Mouse (Mus musculus) midbrain, postnatal 0 days (tissue): ENCODE measurements around the gene Cbx4. TPM values are rescaled to one million over a fixed set of nuclear protein-coding genes. Genes with fewer than 3 reads are reported as not detected.

Source experiments
- ATAC-seq: fragments of 200-750 bp; cut with Nextera tagmentation; 2 replicates; pipeline ENCODE4 v1.8.0; 2017; ENCODE audit warnings: moderate number of reproducible peaks, mild to moderate bottlenecking, moderate TSS enrichment, moderate library complexity; ENCODE audit not compliant: low FRiP score
- DNase-seq: peaks from one replicate; pipeline ENCODE4 v3.0.0-alpha.2; 2015; ENCODE audit warnings: low spot score
- H3K27ac ChIP-seq: fragments of 300-500 bp; sonication (generic); 2 replicates; pipeline ENCODE4 v1.5.1; 2014; ENCODE audit warnings: low read depth, mild to moderate bottlenecking, low read length, mixed read lengths
- H3K27me3 ChIP-seq: fragments of 300-500 bp; sonication (generic); 2 replicates; pipeline ENCODE4 v1.6.1; 2014; ENCODE audit warnings: low read length, control low read depth, mixed read lengths; ENCODE audit not compliant: insufficient read depth
- H3K36me3 ChIP-seq: fragments of 300-500 bp; sonication (generic); 2 replicates; pipeline ENCODE4 v1.6.1; 2014; ENCODE audit warnings: low read length, control low read depth, mixed read lengths; ENCODE audit not compliant: insufficient read depth
- H3K4me1 ChIP-seq: fragments of 300-500 bp; sonication (generic); 2 replicates; pipeline ENCODE4 v1.6.1; 2014; ENCODE audit warnings: mild to moderate bottlenecking, control low read depth, antibody characterized with exemption, low read length, mixed read lengths; ENCODE audit not compliant: insufficient read depth
- H3K4me2 ChIP-seq: fragments of 300-500 bp; sonication (generic); 2 replicates; pipeline ENCODE4 v1.6.1; 2014; ENCODE audit warnings: low read depth, mild to moderate bottlenecking, low read length, mixed read lengths; ENCODE audit not compliant: poor library complexity, severe bottlenecking
- H3K4me3 ChIP-seq: fragments of 300-500 bp; sonication (generic); 2 replicates; pipeline ENCODE4 v1.5.1; 2014; ENCODE audit warnings: low read depth, mild to moderate bottlenecking, low read length, moderate library complexity
- H3K9ac ChIP-seq: fragments of 300-500 bp; sonication (generic); replicated peaks from 2 replicates; pipeline ENCODE4 v1.6.1; 2014; ENCODE audit warnings: mild to moderate bottlenecking, low read length, moderate library complexity, mixed read lengths; ENCODE audit not compliant: poor library complexity, severe bottlenecking
- H3K9me3 ChIP-seq: fragments of 300-500 bp; sonication (generic); 2 replicates; pipeline ENCODE4 v1.6.1; 2016; ENCODE audit warnings: low read length, control low read depth
- CTCF ChIP-seq: IDR thresholded peaks from 2 replicates; pipeline ENCODE4 v1.5.1; 2016; ENCODE audit warnings: antibody characterized with exemption, mild to moderate bottlenecking
- WGBS: fragments of 180-500 bp; shearing (Covaris S2); extraction: QIAGEN DNeasy Blood & Tissue Kit; methylation state at CpG from one replicate; pipeline ENCODE4 v1.1.7; 2014; 5-methylcytosine and 5-hydroxymethylcytosine counted together
- polyA plus RNA-seq: library from polyadenylated mRNA; unstranded; fragments of >200 nt; fragmentation: Nextera tagmentation; extraction: Ambion mirVana; gene quantifications from 2 replicates; pipeline ENCODE4 v1.2.1, GENCODE M21; 2015
- total RNA-seq: library from RNA; depleted of rRNA; stranded (reverse); fragments of >200 nt; gene quantifications from 2 replicates; pipeline ENCODE4 v1.2.3, GENCODE M21; 2014

Gene Cbx4
- total and polyA plus RNA-seq, 2 experiments from 2014 or later: 30.5 to 53.4 TPM

- peak overlapping the region; percentile 81 for H3K4me3 ChIP-seq
- H3K4me2 ChIP-seq: peak overlapping the region; percentile 96
- WGBS: 9% methylated on average over 21 of the region's 21 CpGs
- no peak for ATAC-seq
- peak overlapping the region; percentile 85 for H3K27ac ChIP-seq
- H3K9me3 ChIP-seq: no peaks in the 10 kb centered on the region
- H3K4me1 ChIP-seq: peaks cover 19% of the 10 kb centered on the region; the same call in 1 of the 2 replicates
- peak overlapping the region; percentile 88 for H3K9ac ChIP-seq
- H3K27me3 ChIP-seq: peaks cover 45% of the 10 kb centered on the region
- DNase-seq: no peak
- no peak for TF ChIP-seq CTCF
- peaks cover 8% of the 10 kb centered on the region for H3K36me3 ChIP-seq
These were observed 46.1 kb downstream of the Cbx4 start for GRCm38 (mm10) chr11:119039732-119040512.

- Histone ChIP-seq H3K27me3 (peaks cover 35% of the 10 kb centered on the region), H3K27ac (no peak overlapping the region), H3K4me3 (no peak overlapping the region), H3K4me1 (peaks cover 21% of the 10 kb centered on the region; the same call in 1 of the 2 replicates), H3K4me2 (no peak overlapping the region), H3K9ac (no peak overlapping the region), H3K9me3 (no peaks in the 10 kb centered on the region), H3K36me3 (peaks cover 8% of the 10 kb centered on the region)
- 44% methylated on average over 22 of the region's 22 CpGs for WGBS
- ATAC-seq (no peak), DNase-seq (no peak)
- no peak for TF ChIP-seq CTCF
These were observed 47.1 kb downstream of the Cbx4 start for GRCm38 (mm10) chr11:119038744-119039484.

- H3K4me2 ChIP-seq: peak overlapping the region; percentile 58
- peak overlapping the region; percentile 32; the same call in 1 of the 2 replicates for H3K4me3 ChIP-seq
- H3K4me1 ChIP-seq: peaks cover 21% of the 10 kb centered on the region; the same call in 1 of the 2 replicates
- ATAC-seq: no peak
- 41% methylated on average over 18 of the region's 18 CpGs for WGBS
- peaks cover 8% of the 10 kb centered on the region for H3K36me3 ChIP-seq
- H3K27ac ChIP-seq: no peak overlapping the region
- peaks cover 26% of the 10 kb centered on the region for H3K27me3 ChIP-seq
- H3K9ac ChIP-seq: no peak overlapping the region
- TF ChIP-seq CTCF: peak; percentile 13; the same call in 1 of the 2 replicates
- no peaks in the 10 kb centered on the region for H3K9me3 ChIP-seq
- DNase-seq: no peak
These were observed 48.1 kb downstream of the Cbx4 start for GRCm38 (mm10) chr11:119037780-119038401.

GRCm38 (mm10) chr11:119036934-119037779, 48.9 kb downstream of the Cbx4 start:
- no peaks in the 10 kb centered on the region for H3K9me3 ChIP-seq
- WGBS: 20% methylated on average over 55 of the region's 57 CpGs
- peaks cover 18% of the 10 kb centered on the region for H3K27me3 ChIP-seq
- no peak overlapping the region for H3K9ac ChIP-seq
- ATAC-seq: no peak
- no peak for DNase-seq
- H3K4me3 ChIP-seq: peak overlapping the region; percentile 32
- H3K36me3 ChIP-seq: peaks cover 8% of the 10 kb centered on the region
- H3K27ac ChIP-seq: no peak overlapping the region
- peak overlapping the region; percentile 58 for H3K4me2 ChIP-seq
- peaks cover 21% of the 10 kb centered on the region; the same call in 1 of the 2 replicates for H3K4me1 ChIP-seq
- TF ChIP-seq CTCF: no peak

- DNase-seq (no peak), ATAC-seq (no peak)
- Histone ChIP-seq H3K9ac (no peak overlapping the region), H3K27ac (no peak overlapping the region), H3K27me3 (peaks cover 16% of the 10 kb centered on the region), H3K4me3 (peak overlapping the region; percentile 32; the same call in 1 of the 2 replicates), H3K4me2 (no peak overlapping the region), H3K9me3 (no peaks in the 10 kb centered on the region), H3K4me1 (peaks cover 21% of the 10 kb centered on the region; the same call in 1 of the 2 replicates), H3K36me3 (peaks cover 8% of the 10 kb centered on the region)
- TF ChIP-seq CTCF: no peak
- 23% methylated on average over 15 of the region's 15 CpGs for WGBS
These were observed 49.6 kb downstream of the Cbx4 start for GRCm38 (mm10) chr11:119036447-119036846.
